Mouse (Mus musculus): ENCODE measurements around the gene D1Pas1.

DNA sequence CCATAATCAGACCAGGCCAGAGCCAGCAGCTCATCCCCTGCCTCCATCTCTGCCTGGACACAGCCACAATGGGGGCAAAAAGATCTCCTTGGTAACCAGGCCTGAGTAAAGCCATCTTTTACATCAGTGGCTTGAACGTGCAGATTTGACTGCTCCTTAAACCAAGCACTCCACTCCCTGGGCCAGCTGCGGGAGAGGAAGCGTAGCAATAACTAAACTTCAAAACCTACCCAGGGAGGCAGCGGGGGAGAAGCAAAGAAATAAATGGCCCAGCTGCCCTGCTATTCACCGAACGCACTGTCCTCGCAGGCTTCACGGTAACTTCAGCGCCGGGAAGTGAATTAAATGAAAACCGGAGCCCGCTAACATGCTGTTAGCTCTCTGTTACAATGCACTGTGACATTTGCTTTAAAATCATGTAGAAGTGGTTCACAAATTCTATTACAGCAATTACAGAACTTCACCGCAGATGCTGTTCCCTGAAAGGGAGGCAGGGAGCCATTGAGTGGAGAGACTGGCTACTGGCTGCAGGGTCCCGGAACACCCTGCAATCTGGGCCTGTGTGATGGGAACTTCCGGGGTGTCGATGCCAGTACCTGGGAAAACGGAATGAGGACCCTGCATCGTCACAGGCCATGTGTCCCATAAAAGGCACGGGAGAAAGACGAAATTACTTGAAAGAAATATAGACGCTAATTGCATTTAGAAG lies 30.5 kb downstream of the D1Pas1 start:
- TF ChIP-seq CTCF (IDR thresholded peaks at IDR 0.05; ENCODE audit: control insufficient read depth, insufficient read depth, insufficient replicate concordance, low read depth, low read length) (no peak), POLR2A (IDR thresholded peaks at IDR 0.05; ENCODE audit: control insufficient read depth, low read depth, low read length) (no peak)

Data from testis, adult 2 months (tissue).